Mouse (Mus musculus) heart, adult 11 months (tissue): ENCODE measurements at regions not wholly inside any gene's neighbourhood (a gene's known extent, or its start where the extent isn't known, plus 50 kb on each side); places are given as distances from the start of the nearest gene placed in this dataset.

Experiments
- DNase-seq: peaks from one replicate; pipeline ENCODE4 v3.0.0; 2022

DNA sequence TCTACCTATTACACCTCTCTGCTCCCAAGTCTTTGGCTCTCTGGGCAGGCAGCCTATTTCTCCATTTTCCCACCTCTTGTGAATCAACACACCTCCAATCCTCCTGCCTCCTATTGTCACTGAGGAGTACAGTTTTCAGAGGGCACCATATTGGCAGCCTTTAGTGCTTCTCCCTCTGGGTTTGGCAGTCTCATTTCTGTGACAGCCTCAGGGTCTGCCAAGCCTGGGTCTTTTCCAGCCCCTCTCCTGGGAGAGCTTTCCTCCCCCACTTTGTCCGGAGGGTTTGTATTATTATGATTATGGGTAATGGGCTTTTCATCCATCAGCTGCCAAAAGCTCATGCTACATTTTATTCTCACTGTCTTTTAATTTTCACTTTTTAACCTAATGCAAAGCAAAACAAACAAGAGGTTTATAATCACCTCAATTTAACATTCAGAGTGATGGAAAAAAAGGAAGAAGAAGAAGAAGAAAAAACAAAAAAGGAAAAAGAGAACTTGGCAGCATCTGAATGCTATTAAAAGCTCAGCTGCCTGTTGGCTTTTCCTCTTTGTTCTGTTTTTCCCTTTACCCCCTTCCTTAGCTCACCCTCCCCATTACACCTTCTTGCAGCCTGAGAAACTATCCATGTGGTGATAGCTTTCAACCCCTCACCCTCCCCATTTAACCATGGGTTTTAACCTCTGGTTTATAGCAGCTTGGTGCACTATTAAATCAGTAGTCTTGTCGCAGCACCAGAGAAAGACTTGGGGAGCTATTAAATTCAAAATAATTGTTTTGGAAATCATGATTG is 790.5 kb upstream of the Cdh8 start:
- DNase-seq: no peak

DNA sequence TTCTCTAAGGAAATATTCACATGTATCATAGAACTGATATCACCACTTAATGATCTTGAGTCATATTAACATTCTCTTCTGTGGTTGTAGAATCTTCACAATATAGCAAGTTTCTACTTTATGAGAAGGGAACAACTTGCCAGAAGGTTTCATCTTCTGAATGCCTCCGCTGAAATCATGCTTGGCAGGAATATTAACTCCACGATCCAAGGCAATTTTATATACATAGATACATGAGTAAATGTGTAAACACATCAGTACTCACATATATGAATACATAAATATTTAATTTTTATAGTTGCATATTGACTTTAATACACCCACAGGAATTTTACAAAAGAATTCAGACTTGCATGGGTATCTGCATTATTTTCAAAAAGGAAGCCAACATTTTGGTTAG is 777.0 kb upstream of the Cdh8 start:
- DNase-seq: no peak

DNA sequence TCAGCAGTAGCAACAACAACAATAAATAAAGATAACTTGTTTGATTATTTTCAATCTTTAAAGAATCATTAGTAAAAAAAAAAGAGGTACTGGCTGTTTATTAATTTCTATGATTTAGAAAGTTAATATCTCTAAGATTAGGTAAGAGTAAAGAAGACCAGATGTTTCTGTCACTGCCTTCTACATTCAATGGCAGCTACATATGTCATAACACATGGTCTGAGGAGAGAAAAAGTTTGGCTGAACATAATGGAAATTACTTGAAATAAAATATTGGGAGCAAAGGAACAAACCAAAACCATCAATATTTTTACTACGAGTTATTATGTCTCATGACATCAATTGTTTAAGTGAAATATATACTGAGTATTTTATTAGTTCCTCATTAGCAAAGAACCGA is 774.4 kb upstream of the Cdh8 start:
- no peak for DNase-seq

DNA sequence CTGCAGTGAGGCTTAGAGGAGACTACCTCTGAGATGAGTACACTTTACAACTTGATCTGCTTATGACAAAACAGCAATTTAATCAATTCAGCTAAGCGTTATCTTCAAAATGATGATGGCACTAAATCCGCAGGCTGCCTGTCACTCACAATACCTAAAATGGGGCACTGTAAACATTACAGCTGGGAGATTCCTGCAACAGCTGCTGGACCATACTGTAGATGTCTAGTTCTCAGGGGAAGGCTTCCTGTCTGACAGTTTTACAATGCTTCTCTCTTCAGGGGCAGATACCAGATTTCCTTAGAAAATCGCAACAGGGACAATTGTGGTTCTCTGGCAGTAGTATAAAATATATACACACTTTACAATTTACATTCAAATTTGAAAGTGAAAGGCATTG is 771.7 kb upstream of the Cdh8 start:
- DNase-seq: no peak

DNA sequence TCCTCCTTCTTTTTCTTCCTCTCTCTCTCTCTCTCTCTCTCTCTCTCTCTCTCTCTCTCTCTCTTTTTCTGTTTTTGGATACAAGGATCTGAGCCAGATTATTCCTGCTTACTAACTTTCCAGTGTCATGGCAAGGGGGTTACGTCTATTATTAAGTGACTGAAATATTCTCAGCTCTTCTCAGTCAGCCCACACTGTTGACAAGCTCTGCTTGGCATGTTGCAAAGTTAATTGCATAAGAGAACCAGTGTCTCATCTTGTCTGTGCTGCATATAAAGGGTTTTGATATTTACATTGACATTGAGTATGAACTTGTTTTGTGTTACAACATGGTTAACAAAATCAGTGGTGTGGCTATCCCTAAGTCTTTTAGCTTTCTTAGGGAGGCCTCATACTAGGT is 760.2 kb upstream of the Cdh8 start:
- DNase-seq: no peak

DNA sequence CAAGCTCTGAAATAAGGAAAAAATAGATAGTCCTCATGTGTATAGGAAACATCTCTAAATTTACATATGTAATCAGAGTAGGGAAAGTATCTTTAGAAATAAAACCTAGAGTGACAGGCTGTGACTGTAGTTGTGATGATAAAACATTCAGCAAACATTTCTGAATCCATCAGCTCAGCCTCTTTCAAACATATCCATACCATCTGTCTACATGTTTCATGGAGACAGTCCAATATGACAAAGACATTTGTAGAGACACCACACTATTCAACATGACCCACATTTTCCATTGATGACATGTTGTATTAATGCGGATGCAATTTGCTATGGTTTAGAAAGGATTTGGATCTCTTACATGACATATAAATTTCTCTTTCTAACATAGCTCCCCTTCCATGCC is 729.1 kb upstream of the Cdh8 start:
- no peak for DNase-seq

DNA sequence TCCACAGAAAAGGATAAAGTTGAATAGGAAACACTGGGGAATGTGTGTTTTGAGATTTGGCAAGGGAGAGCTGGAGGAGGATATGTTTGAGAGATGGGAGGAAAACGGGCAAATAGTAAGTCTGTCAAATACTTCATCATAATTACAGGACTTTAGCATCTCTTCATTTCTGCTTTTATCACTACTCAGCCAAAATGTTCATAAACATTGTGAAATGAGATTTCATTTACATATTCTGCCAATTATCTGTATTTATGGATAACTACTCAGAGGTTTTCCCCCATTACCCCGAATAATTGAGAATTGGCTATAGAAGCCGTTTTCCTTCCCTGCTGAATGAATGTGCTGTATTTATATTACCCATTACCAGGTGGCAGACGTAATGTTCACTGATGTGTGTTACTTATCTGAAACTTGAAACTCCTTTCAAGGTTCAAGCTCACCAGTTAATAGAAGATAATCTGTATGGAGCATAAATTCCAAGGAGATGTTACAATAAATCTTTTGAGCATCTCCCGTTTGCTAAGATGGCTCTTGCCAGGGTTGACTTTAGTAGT is 727.9 kb upstream of the Cdh8 start:
- no peak for DNase-seq

DNA sequence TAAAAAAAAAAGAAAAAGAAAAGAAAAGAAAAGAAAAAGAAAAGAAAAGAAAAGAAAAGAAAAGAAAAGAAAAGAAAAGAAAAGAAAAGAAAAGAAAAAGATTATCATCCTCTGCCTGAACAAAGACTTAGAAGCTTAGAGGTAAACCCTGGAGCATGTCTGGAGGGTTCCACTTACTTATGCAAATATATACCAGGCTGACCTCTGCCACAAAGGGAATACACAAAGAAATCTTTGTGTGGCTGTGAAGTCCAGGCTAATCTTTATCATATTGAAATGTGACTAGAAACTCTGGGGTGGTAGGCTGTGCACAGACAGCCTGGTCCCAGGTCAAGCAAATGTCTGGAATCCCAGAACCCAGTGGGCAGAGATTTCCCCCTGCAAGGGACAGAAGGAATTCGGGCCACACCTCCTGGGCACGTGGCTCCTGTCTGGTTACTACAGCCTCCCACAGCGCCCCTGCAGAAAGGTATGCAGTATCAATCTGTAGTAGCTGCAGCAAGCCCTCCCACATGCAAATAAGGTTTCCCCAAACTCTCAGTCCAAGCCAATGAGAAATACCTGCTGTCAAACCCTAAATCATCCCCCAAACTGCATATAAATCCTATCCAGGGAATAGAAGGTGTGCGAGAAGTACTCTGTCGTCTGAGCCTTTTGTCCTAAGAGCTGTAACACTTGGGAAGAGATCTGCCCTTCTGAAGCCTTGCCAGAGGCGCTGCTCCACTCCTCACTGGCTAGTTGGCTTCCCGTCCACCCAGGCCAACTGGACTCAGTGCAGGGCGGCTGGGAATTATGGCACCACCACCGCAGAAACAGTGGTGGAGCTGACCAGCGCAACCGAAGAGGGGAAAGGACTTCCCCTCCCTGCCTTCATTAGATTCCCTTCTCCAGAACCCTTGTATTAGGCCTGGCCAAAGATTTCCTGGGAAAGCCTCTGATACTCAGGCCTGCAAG is 688.4 kb upstream of the Cdh8 start:
- peak; percentile 80 for DNase-seq

DNA sequence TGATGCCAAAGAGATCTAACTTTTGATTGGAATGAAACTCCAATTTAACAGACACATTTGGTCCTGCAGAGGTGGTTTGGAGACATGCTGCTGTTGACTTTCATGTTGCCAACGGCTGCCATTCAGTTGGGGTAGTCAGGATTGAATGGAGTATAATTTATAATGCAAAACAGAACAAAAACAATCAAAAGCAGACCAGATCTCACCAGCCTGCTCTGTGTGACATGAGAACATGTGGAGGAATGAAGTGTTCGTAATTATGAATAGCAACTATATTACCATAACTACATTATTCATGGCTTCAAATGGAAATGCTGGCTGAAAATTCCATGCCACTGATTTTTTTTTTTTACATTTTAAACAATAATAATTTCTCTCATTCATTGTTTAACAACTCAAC is 685.7 kb upstream of the Cdh8 start:
- no peak for DNase-seq

DNA sequence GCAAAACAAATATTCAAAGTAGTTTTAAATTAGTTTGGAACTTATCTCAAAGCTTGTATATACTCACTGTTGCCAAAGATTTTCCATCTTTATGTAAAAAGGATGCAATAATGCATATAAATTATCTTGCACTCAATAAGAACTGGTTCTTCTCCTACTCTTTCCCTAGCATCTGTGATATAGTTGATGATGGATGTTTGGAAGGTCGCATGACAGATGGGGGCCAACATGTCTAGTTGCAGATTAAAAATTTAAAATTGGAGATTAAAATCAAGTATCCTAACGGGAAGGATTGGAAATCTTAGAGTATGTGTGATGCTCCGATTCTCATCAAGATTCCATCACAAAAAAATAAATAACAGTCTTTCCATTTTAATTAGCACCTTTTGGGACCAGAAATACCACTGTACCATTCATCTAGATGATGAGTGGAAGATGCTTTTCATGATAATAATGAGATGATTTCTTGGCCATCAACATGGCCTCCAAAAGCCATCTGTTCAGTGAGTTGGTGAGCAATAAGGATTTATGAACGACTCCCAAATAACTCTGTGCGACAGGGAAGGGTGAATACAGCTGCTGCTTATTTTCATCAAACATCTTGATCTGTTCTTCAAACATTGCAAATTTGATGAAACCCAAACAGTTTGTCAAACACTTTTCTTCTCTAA is 655.9 kb upstream of the Cdh8 start:
- no peak for DNase-seq

DNA sequence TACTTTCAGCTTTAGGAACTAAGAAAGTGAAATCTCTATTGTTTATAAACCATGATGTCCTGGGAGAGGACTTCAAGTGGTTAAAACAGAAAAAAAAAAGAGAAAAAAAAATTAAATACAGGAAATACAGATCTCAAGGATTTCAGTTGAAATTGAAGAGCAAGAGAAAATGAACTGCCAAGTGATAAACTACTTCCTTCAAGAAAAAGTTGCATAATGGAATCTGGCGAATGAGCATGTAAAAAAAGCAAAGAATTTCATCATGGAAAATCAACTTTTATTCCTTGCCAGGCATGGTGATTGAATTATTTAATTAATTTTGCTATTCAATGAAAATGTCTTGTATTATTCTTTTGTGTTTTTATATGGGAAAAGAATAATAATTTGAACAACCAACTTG is 653.5 kb upstream of the Cdh8 start:
- no peak for DNase-seq

DNA sequence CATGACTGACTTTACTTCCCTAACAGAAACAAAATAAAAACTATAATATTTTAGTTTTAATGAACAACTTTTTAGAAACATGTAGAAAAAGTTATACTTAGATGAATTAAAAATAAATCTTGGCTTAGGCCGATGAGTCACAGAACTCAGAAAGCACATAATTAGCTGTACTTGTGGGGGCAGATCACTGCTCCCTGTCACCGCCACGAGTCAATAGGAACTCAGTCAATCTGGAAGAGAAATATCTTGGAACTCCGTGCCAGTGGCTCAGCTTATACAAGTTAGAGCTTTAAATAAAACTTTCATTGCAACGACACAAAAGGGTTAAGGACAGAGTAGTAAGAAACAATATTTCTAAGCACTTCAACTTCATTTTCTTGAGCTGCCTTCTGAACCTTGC is 622.7 kb upstream of the Cdh8 start:
- DNase-seq: peak; percentile 41

DNA sequence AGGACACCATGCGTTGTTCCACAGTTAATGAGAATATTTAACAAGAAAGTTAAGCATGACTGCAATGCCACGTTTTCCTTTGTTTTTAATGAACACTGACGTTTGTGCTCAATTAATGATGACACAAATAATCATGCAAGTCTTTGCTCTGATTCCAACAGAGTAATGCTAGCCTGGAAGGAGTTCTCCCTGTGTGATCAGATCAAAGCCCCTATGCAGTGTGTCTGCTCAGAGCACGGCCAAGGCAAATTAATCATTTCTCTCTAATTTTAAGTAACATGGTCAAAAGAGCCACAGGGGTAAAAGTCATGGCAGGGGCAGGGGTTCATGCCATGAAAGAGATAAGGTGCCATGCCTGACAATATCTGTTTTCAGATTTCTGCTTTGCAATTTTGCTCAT is 618.2 kb upstream of the Cdh8 start:
- peak; percentile 14 for DNase-seq

DNA sequence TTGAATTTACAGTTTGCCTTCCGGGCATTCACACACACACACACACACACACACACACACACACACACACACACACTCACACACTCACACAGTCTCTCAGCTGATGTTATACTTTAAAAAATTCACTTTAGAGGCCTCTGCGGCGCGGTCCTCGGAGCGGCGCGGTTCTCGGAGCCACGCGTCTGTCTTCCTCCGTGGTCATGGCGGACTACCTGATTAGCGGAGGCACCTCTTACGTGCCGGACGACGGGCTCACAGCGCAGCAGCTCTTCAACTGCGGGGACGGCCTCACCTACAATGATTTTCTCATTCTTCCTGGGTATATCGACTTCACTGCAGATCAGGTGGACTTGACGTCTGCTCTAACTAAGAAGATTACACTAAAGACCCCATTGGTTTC is 614.1 kb upstream of the Cdh8 start:
- DNase-seq: peak; percentile 25

DNA sequence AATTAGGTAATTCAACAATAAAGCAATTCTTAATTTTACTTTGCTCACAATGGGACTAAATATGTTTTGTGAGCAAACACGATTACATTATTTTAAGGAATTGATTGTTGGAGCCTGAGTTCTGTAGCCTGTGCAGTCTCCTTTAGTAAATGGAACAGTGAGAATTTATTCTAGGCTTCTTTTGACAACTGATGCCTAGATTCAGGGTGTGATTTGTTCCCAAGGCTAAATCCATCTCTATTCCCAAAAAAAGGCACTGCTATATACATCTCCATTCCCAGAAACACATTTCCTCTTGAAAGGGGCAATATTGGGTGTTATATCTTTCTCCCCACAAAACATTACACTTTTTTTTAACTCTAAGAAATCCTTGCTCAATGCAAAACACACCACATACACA is 599.4 kb upstream of the Cdh8 start:
- no peak for DNase-seq

DNA sequence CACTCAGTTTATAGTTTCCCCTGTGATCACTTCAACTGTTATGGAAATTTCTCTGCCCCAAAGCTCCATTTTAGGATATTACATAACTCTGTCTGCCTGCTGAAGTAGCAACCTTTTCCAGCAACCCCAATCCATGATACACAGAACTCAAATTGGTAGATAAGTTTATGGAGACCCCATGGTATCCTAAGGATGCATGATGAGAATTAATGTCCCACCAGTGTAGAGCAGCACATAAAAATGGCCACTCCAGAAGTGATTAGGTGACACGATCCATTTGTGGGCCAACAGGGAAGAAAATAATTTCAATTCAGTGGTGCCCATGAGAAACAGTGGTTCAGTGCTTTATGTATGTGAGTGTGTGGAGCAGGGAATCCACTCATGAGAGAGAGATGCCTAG is 583.3 kb upstream of the Cdh8 start:
- DNase-seq: no peak

DNA sequence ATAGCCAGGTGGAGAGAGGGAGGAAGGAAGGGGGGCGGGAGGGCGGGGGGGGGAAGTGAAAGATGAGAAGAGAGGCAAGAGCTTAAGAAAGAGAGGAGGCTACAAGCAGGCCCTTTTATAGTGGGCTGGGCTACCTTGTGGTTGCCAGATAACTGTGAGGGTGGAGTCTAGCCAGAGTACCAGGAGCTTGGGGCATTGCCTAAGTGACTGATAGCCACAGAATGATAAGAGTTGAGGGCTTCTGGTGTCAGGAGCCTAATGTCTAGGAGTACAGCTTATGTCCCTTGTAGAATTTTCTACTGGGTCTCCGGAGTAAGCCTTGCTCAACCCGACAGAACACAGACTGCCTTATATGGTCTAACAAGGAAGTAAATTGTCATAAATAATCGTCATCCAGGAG is 567.4 kb upstream of the Cdh8 start:
- DNase-seq: no peak

DNA sequence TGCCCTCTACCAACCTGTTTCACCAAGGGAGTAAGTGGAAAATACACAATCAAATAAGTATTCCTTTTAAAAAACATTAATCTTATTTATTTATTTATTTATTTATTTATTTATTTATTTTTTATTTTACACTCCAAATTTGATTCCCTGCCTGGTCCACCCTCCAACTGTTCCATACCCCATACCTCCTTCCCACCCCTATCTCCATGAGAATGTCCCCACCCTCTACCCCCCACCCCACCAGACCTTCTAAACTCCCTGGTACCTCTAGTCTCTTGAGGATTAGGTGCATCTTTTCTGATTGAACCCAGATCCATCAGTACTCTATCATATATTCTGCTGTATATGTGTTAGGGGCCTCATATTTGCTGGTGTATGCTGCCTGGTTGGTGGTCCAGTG is 538.4 kb upstream of the Cdh8 start:
- no peak for DNase-seq

DNA sequence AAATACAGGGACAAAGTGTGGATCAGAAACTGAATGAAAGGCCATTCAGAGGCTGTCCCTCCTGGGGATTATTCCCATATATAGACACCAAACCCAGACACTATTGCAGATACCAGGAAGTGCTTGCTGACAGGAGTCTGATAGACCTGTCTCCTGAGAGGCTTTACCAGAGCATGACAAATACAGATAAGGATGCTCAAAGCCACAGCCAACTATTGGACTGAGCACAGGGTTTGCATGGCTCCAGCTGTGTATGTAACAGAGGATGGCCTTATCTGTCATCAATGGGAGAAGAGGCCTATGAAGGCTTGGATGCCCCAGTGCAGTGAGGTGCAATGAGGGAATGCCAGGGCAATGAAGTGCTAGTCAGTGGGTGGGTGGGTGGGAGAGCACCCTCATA is 537.6 kb upstream of the Cdh8 start:
- DNase-seq: no peak

DNA sequence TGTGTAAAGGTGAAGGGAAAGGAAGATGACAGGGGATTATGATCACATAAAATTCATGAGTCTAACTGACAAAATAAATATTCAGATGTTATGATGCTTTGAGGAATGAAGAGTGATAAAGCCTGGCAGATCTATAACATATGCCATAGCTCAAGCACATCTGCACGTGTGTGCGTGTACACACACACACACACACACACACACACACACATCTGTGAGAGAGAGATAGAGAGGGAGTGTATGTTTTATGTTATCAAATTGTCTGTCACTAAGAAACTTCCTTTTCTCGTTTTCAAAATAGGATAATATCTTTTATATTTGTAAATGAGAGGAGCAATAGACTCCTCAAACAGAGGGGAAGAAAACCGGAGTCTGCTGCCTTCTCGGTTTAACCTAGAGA is 516.9 kb upstream of the Cdh8 start:
- DNase-seq: no peak
